Mouse (Mus musculus) lung, postnatal 14 days (tissue): Measurements from ENCODE around the gene Sf3a3.

Source experiments
- DNase-seq: peaks from one replicate; pipeline ENCODE4 v3.0.0; 2021

The Sf3a3 gene

GRCm38 (mm10) chr4:124714545-124715481 lies at the start of gene Sf3a3:
Gene Sf3a3 (plus strand): TSS chr4:124714776.
- DNase-seq, result peak; percentile 95

- no peak for DNase-seq
Measured at GRCm38 (mm10) chr4:124667476-124668033, 47.0 kb upstream of the Sf3a3 start.

DNA sequence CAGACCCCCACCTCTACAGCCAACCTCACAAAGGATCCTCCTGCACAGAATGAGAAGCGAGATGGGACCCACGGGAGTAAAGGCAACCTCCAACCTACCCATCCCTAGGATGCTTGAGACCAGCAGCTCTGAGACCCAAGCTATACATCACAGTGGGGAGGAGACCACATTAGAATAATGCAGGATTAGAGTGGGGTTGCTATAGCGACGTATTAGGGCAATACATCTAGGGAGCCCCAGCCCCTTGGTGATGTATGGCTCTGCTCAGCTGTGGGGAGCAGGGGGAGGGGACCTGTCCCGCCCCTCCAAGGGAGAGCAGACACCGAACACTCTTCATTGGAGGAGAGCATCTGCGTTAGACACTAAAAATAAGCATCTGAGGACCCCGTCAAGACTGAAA lies 46.5 kb upstream of the Sf3a3 start:
- DNase-seq, result no peak

DNA sequence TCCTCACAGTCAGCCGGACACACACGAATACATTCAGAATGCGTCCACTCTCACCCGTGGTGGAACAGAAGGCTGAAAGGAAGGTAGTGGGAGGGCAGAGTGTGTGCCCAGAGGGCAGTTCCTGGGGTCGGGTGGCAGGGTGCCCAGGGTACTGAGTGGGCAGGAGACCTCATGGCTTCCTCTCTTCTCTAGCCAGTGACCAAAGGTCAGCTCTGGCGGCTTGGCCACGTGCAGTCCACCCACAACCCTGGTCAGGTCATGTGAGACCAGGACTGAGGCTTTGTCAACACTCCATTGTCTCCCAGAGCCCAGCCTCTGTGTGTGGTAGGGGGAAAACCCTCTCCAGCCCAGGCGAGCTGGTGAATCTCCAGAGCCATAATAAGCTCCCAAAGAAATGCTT lies 44.3 kb upstream of the Sf3a3 start:
- no peak for DNase-seq

GRCm38 (mm10) chr4:124671583-124671982 lies 43.0 kb upstream of the Sf3a3 start:
- DNase-seq, result no peak

DNA sequence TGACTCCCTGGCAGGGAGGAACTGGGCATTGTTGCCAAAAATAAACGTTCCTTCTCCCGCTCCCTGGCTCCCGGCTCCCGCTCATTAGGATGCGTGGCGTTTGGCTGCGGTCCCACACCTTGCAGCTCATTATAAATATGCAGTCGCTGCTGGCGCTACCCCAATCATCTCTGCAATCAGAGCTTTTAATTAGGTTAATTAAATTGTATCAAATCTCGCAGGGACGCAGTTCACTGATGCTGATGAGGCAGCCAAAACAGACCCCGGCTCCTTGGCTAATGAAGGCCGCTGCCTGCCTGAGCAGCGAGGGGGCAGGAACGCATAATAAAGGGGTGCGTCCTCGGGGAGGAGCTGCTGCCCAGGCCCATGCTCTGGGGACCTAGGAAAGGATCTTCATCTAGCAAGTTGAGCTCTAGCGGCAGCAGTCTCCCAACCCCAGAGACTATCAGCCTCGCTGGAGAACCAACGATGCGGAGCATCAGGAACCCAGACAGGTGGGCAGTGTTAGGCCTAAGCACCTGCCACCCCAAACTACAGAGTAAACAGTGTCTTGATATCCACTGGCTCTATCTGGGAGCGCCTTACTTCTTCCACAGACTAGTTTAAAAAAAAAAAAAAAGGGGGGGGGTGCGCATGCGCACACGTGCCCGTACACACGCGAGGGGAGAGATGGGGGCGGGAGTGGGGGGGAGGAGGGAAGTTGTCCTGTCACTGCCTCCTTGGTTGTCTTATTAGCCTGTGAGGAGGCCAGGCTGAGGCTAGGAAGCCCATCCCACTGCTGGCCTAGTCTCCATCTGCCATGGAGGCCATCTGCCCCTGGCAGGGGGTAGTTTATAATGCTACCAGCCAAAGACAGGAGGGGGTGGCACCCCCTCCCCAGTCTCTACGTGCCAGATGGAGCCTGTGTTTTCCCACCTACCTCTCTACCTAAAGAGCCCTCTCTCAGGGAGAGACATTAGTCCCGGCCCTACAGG lies 41.9 kb upstream of the Sf3a3 start:
- no peak for DNase-seq

DNA sequence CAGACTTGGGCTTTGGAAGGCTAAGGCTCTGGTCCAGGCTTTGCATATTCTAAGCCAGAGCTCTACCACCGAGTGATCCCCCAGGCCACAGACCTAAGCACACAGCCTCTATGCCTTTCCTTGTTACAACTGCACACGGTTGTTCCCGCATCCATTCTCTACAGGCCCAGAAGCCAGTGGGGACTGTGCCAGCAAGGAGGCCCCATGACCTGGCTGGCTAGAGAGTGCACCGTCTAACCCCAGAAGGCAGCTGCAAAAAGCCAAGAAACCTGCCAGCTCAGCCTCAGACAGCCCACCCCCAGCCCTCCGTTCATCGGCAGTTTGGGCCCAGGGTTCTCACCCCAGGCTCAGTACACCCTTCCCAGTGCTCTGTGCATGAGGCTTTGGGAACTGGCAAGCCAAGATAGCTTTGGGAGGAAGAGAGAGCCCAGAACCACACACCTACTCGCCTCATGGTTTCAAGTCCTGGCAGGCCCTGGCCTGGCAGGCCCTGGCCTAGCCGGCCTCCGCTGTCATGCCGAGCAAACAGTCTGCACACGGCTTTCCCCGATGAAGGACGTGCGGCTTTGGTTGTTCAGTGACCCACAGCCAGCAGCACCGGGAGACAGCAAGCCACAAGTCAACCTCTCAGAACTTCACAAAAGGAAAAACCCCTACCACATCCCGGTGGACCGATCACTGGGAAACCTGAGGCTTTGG lies 40.1 kb upstream of the Sf3a3 start:
- no peak for DNase-seq

DNA sequence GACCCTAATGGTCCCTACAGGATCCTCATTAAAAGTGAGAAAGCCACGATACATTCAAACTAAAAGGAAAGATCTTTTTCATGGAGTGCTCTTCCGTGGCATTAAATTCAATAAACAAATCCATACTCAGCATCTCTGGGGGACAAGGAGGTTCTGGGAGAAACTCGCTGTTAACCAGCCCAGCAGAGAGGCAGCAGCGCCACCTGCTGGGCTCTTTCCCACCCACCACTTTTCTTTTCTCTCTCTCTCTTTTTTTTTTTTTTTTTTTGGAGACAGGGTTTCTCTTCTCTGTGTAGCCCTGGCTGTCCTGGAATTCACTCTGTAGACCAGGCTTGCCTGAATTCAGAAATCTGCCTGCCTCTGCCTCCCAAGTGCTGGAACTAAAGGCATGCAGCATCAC lies 39.5 kb upstream of the Sf3a3 start:
- DNase-seq, result peak; percentile 66

DNA sequence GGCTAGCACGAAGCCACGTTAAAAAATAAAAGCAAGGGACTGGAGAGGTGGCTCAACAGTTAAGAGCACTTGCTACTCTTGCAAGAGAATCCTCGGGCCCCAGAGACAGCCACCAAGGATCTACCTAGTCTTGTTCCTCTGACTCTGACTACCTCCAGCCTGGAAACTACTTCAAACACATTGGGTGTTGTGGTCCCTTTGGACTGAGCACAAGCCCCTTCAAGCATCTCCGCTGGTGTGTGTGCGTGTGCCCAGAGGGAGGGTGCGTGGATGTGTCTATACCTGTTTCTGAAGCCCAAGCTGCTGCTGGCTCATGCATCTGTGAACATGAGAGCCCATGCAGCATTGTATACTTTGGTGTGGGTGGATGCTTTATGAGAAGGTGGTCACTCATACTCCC lies 38.6 kb upstream of the Sf3a3 start:
- DNase-seq, result no peak

DNA sequence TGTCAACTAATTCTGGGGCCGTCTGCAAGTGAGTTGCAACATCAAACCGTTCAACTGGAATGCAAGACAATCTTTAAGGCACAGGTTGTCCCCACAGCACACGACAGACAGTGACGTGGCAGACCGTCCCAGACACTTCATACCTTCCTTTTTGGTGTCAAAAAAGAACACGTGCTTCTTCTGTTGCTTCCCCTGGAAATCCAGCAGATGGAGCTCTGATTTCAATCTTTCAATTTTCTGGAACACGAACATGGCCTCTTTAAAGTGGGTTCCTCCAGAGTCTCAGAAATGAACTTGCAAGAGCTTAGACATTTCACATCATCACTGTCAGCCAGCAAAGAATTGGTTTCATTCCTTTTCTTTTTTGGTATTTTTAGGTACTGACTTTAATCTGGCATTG lies 32.3 kb upstream of the Sf3a3 start:
- no peak for DNase-seq

DNA sequence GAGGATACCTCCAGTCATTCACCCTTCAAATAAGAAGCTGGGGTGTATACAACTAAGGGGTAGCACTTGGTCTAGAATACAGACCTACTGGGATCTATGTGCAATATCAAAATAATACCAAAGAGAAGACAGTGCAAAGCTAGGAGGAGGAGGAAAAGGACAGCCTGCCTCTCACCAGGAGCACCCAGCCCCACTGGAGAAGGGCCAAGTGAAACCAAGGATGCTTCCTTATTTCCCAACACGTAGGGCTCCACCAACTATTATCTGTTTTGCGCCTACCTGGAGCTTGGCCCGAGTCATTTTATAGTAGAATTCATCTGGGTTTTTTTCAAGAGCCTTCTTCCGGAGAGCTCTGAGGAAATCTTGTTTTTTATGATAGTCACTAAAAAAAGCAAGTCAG lies 31.1 kb upstream of the Sf3a3 start:
- no peak for DNase-seq

- no peak for DNase-seq
Measured at GRCm38 (mm10) chr4:124685004-124685403, 29.6 kb upstream of the Sf3a3 start.

GRCm38 (mm10) chr4:124685453-124685852 lies 29.1 kb upstream of the Sf3a3 start:
- DNase-seq, result no peak

- DNase-seq, result no peak
Measured at GRCm38 (mm10) chr4:124685897-124686402, 28.6 kb upstream of the Sf3a3 start.

DNA sequence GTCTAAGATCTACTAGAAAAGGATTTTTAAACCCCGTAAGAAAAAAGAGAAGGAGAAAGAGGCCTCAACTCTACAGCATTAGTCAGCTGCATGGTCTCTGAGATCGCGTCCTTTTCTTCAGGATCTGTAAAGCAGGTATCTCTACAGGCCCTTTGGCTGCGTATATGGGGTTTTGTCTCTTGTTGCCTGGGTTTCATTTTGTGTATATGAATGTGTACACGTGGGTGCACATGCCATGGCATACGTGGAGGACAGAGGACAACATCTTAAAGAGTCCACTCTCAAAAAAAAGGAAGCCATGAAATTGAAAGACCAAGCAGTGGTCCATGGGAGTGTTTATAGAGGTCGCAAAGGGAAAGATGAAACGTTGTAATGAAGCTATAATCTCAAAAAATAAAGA lies 23.1 kb upstream of the Sf3a3 start:
- DNase-seq, result no peak

DNA sequence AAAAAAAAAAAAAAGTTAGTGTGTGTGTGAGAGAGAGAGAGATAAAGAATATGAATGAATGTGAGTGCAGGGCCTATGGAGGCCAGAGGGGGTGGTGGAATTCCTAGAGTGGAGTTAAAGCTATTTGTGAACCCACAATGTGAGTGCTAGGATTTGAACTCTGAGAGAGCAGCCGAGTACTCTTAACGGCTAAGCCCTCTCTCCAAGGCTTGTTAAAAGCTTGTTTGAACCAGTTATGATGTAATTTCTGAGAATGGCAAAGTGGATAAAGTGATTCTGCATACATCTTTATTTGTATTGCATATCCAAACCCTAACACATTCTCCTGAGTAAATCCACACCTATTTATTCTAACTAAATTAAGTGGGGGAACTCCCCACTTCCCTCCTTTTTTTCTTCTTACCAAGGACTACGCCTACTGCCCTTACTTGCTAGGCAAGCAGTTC lies 22.1 kb upstream of the Sf3a3 start:
- no peak for DNase-seq

DNA sequence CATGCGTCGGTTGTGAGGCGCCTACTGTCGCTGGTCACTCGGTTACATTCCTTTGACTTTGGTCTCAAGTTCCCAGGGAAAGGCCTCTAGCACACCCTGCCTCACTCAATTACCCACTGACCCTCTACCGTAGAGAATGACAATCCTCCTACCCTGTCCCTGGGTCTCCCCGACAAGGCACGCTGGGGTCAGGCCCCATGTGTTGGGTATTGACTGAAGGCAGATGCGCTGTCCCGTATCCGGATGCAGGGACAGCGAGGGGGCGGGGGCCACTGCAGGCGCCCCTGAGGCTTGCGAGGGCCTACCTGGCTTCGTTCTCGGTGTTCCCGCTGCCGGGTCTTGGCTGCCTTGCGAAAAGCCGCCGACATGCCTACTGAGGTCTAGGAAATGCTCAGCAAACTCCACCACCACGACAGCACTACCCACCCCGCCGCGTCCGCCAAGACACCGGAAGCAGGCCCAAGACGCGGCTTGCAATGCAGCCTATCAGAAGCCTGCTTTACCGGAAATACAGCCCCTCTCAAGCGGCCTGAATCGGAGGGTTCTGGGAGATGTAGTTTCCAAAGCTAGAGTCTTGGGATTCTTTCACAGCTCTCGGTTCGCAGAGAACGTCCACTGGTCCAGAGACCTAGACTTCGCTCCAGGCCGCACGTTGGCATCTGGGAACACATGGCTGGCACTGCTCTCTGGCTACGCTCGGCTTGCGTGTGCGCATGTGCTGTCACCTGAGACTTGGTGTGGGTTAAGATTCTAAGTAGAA lies 21.3 kb upstream of the Sf3a3 start, which contains the start of gene Utp11:
Utp11 (minus strand) TSS at position 466 of the 760 bp plus-strand sequence.
- DNase-seq, result peak; percentile 85

DNA sequence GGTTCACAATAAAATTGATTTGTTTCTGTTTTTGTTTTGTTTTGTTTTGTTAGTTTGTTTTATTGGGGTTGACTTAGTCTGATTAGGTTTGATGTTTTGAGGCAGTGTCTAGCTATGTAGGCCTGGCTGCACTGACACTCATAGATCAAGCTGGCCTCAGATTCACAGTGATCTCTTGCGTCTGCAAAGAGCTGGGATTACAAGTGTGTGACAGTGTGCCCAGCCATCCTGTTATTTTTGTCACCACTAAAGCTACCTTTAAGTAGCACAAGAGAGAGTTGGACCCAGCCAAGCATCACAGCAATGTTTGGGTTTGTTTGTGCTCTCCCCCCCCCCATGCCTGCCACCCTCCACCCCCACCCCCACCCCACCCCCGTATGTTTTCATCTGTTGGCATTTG lies 20.0 kb upstream of the Sf3a3 start:
- DNase-seq, result no peak

DNA sequence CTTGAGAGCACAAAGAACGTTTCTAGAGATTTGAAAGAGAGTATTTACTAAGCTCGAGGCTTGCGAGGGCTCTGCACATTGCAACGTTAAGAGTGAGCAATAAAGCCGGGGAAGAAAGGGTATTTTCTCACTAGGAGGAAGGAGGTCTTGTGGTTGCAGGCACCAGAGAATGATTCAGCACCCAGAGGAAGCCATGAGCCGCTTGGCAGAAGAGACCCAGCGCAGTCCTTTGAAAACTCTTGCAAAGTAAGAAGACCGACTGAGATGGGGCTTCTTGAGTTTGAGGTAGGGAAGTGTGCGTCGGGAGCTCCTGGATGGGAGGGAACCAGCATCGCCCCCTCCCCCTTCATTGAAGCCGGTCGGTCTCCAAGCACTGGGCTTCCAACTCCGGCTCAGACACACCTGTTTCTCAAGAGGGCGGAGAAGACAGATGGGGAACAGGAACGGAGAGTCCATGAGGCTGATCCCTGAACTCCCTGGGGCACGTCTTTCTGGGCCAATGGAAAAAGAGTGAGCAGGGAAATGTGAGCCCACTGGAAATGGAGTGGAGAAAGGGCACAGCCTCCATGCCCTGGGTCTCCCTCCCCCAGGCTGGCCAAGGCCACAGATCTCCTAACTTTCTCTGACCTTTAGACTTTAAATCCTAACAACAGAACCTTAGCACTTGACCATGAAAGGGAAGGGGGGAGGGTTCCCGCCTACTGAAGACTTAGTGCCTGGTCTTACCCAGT lies 18.6 kb upstream of the Sf3a3 start:
- DNase-seq, result no peak

- DNase-seq, result no peak
Measured at GRCm38 (mm10) chr4:124699791-124700190, 14.8 kb upstream of the Sf3a3 start.
